Mouse (Mus musculus) adrenal gland, postnatal 4 days (tissue): ENCODE measurements around the gene Lhpp. TPM values are rescaled to one million over a fixed set of nuclear protein-coding genes. Genes with fewer than 3 reads are reported as not detected.

Experiments
- DNase-seq, 2 experiments: peaks; one replicate each; pipeline ENCODE4 v3.0.0; 2021 to 2022; ENCODE audit warnings: low spot score in 2 of 2, mixed read lengths in 2 of 2
- total RNA-seq, 2 experiments: library from RNA; stranded (reverse); gene quantifications; 2 replicates each; pipeline ENCODE4 v1.2.3; 2021

Lhpp gene
- total RNA-seq, 2 experiments from 2014 or later = 18.7 to 18.9 TPM

DNA sequence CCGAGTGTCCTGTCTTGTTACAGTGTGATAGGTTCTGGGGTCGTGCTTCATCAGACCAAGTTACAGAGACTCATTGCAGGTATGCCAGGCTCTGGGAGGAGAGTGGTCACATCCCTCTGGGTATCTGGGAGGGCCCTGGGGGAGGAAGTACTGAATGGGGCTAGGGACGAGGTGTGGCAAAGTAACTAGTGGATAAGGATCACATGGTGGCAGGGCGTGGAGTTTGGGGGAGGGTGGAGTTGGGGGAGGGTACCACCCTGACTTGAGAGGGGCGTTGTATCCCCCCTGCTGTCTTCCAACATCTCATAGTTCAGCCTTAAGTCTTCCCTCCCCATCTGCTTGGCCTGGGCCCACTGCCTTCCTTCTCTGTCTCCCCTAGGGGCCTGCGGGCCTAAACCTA, 69.1 kb downstream of the Lhpp start:
- no peak for DNase-seq

- no peak for DNase-seq
These were observed 70.9 kb downstream of the Lhpp start for GRCm38 (mm10) chr7:132681296-132681695.

- DNase-seq = no peak
These were observed 71.4 kb downstream of the Lhpp start for GRCm38 (mm10) chr7:132681831-132682230.

DNA sequence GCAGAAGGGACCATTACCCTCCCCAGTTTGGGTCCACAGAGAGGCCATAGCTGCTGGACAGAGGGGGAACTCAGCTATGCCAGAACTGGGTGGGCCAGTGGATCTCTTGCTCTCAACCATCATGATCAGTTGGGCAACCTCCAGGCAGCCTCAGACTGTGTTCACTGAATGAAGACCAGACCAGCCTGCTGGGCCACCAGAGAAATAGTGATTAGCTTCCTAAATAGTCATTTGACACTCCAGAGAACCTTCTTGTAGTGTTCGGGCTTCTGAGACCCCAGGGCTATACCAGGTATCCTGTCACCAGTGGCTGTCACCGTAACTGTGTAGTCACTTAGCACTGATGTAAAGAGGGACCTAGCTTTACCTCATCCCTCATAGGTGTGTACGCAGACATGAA, 71.9 kb downstream of the Lhpp start:
- no peak for DNase-seq

DNA sequence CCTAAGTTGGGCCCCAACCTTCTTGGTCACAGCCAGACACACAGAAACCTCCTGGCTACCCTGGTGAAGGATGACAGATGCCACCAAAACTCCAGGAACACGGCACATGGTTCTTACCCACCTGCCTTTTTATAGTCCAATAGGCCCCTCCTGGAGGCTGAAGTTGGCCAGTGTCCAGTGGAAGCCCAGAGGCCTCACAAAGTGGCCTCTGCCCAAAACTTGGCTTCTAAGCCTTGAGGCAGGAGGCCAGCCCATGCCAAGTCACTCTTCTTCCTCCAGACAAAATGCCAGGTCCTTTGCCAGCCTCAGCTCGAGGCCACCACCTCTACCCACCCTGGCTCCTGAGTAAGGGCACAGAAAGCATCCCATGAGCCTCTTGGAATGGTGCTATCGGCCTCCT, 72.5 kb downstream of the Lhpp start:
- no peak for DNase-seq

GRCm38 (mm10) chr7:132683923-132684322, 73.5 kb downstream of the Lhpp start:
- no peak for DNase-seq

- DNase-seq = no peak
These were observed 76.1 kb downstream of the Lhpp start for GRCm38 (mm10) chr7:132686515-132686914.

DNA sequence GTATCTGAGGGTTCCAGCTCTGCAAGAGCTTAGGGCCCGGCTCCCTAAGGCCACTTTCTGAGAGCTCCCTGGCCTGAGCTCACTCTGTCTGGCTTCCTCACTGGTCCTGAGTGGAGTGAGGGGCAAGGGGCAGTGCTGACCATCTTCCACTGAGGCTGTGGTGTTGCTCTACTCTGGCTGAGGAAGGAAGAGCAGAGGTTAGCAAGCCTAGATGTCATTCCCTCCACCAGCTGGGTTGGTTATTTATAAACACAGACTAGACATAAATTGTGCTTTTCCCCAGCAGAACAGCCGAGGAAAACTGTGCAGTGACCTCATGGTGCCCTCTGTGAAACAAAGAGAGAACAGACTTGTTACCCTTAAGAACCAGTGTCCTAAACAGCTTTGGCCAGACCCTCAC, 77.5 kb downstream of the Lhpp start:
- no peak for DNase-seq

DNA sequence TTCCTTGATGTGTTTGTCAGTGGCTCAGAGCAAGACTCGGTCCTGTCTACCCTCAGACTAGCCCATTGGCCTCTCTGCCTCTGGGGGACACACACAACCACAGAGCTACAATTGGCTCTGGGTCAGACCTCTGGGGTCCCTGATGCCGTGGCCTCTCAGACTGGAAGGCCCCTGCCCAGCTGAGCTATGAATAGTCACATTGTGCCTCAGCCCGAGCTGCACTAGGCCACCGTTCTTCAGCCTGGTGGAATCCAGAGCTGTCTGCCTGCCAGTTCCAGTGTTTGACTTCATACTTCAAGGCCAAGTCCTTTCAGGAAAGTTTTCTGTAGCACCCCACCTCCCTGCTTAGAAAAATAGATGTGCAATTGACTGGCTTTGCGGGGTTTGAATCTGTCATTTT, 78.3 kb downstream of the Lhpp start:
- DNase-seq = no peak

DNA sequence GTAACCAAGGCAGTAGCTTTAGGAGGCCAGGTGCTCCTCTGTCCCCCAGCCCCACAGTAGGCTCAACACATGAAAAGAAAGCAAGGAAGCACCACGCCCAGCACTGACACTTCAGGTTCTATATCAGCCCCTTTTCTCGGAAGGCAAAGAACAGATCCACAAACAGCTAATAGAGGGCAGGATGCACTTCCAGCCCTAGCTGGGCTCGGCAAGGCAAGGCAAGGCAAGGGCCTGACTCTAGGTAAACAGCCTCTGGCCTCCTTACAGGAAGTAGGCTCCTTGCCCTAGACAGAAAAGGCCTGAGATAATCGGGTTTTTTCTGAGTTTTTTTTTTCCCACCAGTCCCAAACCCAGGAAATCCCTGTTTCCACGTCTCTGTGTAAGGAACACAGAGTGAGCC, 79.3 kb downstream of the Lhpp start:
- DNase-seq = no peak

GRCm38 (mm10) chr7:132690716-132691472, 80.5 kb downstream of the Lhpp start:
- DNase-seq = no peak

DNA sequence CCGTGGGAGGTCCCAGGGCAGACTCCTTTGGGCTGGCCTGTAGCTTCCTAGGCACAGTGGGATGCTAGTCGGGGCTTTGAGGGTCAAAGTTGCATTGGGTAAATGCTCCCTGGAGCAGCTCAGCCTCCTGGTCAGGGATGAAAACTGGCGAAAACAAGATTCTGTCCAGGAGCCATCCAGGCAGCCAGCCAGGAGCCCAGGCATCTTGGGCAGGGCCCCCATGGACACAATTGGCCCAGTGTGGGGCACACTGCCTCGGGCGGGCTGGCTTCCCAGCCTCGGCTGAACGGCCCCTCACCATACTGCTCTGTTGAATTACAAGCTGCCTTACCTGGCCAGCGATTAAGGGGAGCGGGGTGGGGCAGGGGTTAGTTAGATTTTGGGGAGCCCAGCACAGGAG, 82.3 kb downstream of the Lhpp start:
- DNase-seq = no peak

GRCm38 (mm10) chr7:132693561-132693960, 83.1 kb downstream of the Lhpp start:
- DNase-seq = no peak

DNA sequence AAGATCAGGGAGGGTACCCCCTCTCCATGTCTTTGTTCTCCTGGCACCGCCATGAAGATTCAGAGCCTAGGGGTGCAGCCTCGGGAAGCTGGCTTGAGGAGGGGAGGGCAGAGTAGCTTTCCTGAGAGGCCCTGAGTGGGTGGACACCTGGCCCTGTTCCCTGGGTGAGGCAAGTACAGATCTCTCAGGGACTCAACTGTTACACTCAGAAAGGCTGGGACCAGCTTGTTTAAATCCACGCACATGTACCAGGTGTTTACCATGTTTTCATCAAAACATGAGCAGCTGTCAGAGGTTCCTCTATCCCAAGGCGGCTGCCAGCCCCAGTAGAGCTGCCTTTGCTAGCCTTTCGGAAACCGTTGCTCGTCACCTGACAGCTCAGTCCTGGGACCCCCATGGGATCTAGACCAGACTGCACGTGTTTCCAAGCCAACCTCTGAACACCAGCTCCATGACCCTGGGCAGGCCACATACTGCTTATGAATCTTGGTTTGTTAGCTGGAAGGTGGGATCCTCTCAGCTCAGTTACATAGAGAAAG, 86.9 kb downstream of the Lhpp start:
- DNase-seq = no peak

DNA sequence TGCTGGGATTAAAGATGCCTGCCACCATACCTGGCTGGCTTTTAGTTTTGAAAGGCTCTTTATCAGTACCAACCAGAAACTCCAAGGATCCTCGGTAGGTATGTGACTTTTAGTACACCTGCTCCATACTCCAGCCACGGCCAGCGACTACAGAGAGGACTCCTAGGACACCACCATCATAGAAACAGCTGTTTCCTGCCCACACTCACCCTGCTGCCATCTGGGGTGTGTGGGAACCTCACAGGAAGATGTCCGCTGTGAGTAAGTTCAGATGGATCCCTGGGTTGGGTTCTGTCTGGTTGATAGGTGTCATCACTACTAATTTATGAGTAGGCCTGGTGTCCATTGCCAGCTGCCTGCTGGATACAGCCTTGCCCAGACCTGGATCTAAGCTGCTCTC, 88.3 kb downstream of the Lhpp start:
- DNase-seq = no peak

DNA sequence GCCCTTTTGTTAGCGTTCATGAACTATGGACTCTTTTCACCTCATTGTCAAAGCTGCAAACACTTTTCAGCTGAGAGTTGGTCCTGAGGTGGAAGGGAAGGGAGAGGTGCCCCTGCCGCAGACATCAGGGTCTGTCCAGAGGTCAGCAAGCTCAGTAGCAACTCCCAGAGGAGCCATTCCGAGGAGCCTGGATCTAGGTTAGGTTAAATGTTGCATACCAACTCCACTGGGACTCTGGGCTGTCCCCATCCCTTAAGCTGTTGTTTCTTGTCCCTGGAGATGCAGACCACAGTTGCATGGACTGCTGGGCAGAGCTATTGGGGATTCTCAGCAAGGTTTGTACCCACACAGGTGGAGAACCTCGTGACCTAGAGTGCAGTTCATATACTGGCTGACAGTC, 88.7 kb downstream of the Lhpp start:
- no peak for DNase-seq

DNA sequence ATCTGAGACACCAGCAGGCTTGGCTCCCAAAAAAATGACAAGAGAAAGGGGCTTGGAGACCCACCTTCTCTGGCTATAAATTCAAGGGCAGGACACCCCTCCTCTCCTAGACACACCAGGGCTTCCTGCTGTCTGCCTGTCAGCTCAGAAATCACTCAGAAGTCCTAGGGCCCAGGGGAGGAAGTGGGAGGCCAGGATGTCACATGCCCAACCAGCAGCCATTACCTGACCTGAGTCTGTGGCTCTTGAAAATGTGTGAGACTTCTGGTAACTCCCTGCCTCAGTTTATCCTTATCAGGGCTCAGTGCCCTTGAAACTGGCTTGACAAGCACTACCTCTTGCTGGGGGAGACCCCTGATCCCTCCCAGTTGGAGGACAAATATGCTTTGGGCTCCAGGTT, 89.2 kb downstream of the Lhpp start:
- no peak for DNase-seq

- no peak for DNase-seq
These were observed 89.7 kb downstream of the Lhpp start for GRCm38 (mm10) chr7:132700107-132700506.

GRCm38 (mm10) chr7:132701412-132701811, 91.0 kb downstream of the Lhpp start:
- no peak for DNase-seq

- no peak for DNase-seq
These were observed 91.6 kb downstream of the Lhpp start for GRCm38 (mm10) chr7:132702024-132702423.

- no peak for DNase-seq
These were observed 92.1 kb downstream of the Lhpp start for GRCm38 (mm10) chr7:132702492-132703070.

DNA sequence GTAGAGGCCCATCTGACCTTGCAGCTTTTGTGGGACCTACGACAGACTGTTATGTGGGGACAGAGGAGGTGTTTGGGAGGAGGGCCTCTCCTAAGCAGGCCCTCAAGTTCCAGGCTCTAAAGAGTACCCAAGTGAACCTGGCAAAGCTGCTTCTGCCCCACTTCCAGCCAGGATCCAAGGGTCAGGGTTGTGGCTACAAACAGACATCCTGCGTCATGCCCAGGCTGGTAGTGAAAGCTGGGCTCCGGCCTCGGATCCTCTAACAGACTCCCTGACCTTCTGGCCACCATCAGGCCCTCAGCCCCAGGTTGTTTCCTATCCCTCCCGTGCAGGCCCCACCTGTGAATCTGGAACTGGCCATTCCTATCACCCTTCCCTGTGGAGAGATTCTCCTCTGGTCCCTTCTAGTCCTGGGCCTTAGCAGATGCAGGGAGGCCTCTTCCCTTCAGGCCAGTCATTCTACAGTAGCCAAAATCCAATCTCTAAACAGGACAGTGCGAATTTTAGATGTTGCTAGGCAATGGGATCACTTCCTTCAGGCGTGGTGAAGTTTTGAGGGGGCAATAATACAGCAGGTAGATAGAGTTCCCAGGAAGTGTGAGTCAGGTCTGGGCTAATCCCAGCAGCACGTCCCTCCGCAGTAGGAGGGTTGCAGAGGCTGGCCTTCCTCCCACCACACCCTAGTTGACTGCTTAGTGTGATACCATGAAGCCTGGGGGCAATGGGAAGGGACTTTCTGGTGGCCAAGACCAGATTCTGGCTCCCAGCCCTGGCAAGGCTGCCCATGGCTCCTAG, 93.3 kb downstream of the Lhpp start:
- DNase-seq = no peak
